Mouse (Mus musculus) spleen, adult 2 months (tissue): ENCODE measurements around the gene Rnft1. TPM values are rescaled to one million over a fixed set of nuclear protein-coding genes. Genes with fewer than 3 reads are reported as not detected.

Source experiments
- DNase-seq, 2 experiments: peaks; one replicate each; pipeline versions ENCODE4 v3.0.0 to v3.0.0-alpha.2; 2012 to 2021; ENCODE audit warnings: low spot score in 2 of 2, low read depth in 1 of 2
- H3K27ac ChIP-seq: fragments of 200-500 bp; 2 replicates; pipeline ENCODE4 v1.5.1; 2012; ENCODE audit warnings: low read length, inconsistent platforms; ENCODE audit not compliant: insufficient read depth
- H3K27me3 ChIP-seq: fragments of 200-500 bp; 2 replicates; pipeline ENCODE4 v1.6.1; 2012; ENCODE audit warnings: mild to moderate bottlenecking, moderate library complexity, low read length, inconsistent platforms; ENCODE audit not compliant: control insufficient read depth, insufficient read depth
- H3K36me3 ChIP-seq: fragments of 200-500 bp; 2 replicates; pipeline ENCODE4 v1.6.1; 2012; ENCODE audit warnings: mild to moderate bottlenecking, low read length, inconsistent platforms; ENCODE audit not compliant: control insufficient read depth, insufficient read depth
- H3K4me1 ChIP-seq: fragments of 200-500 bp; 2 replicates; pipeline ENCODE4 v1.6.1; 2011; ENCODE audit warnings: inconsistent platforms; ENCODE audit not compliant: control insufficient read depth, insufficient read depth, insufficient read length
- H3K4me3 ChIP-seq: fragments of 200-500 bp; 2 replicates; pipeline ENCODE4 v1.5.1; 2011; ENCODE audit warnings: mild to moderate bottlenecking, inconsistent platforms; ENCODE audit not compliant: insufficient read depth, insufficient read length; ENCODE audit errors: extremely low read depth
- CTCF ChIP-seq: fragments of 200-500 bp; IDR thresholded peaks from 2 replicates; pipeline ENCODE4 v1.5.1; 2011; ENCODE audit warnings: mild to moderate bottlenecking, inconsistent platforms; ENCODE audit not compliant: insufficient read depth, insufficient read length, insufficient replicate concordance; ENCODE audit errors: extremely low read depth
- POLR2A ChIP-seq: fragments of 200-500 bp; IDR thresholded peaks from 2 replicates; pipeline ENCODE4 v1.6.1; 2011; ENCODE audit warnings: low read depth, low read length, inconsistent platforms
- WGBS: fragments of 180-500 bp; shearing (Covaris S2); methylation state at CpG from one replicate; pipeline ENCODE4 v1.1.7; 2018; 5-methylcytosine and 5-hydroxymethylcytosine counted together
- polyA plus RNA-seq: library from polyadenylated mRNA; depleted of rRNA; stranded (reverse); fragments of >200 nt; gene quantifications from 2 replicates; pipeline ENCODE4 v1.2.3, GENCODE M21; 2012

Rnft1 gene
- polyA plus RNA-seq, 1 experiment = 2.9 TPM

DNA sequence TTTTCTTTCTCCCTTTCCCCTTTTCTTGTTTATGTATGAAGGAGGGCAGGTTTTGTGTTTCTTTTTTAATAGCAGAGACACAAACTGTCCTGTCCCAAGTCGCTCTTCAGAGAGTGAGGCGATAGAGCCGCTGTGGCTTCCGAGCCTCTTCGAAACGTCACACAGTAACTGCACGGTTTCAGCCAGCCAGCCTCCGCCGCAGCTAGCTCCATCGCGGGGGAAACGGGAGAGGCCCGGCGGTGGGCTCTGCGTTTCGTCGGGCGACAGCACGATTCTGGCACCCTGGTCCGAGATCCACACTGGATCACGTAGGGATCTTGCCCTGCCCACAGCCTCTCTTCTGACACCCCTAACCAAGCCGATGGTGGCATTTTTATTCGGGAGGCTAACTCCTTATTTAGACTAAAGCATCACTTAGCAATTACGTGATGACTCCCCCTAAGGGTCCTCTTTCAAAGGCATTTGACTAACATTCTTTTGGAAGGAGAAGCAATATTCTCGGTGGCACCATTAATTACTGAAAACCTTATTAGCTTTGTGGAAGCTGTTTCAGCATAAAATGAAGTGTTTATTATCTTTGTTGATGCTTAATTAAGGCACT, 553 bp downstream of the Rnft1 start:
- peak in 1 of 2 experiments; percentile 42 for DNase-seq
- no peaks in the 10 kb centered on the region for H3K27me3 ChIP-seq
- peak overlapping the region; percentile 80 for H3K4me3 ChIP-seq
- TF ChIP-seq POLR2A = no peak
- no peak for TF ChIP-seq CTCF
- under 1% methylated on average over 25 of the region's 25 CpGs for WGBS
- H3K36me3 ChIP-seq = peaks cover 5% of the 10 kb centered on the region
- peaks cover 4% of the 10 kb centered on the region; the same call in 1 of the 2 replicates for H3K4me1 ChIP-seq
- peak overlapping the region; percentile 89 for H3K27ac ChIP-seq

GRCm38 (mm10) chr11:86490782-86491181, 6.3 kb downstream of the Rnft1 start:
- no peak for DNase-seq
- TF ChIP-seq CTCF = no peak
- 95% methylated on average over 1 of the region's 1 CpGs for WGBS
- peaks cover 4% of the 10 kb centered on the region; the same call in 1 of the 2 replicates for H3K4me1 ChIP-seq
- no peak overlapping the region for H3K4me3 ChIP-seq
- no peaks in the 10 kb centered on the region for H3K27me3 ChIP-seq
- peaks cover 15% of the 10 kb centered on the region for H3K36me3 ChIP-seq
- H3K27ac ChIP-seq = no peak overlapping the region

- H3K27ac ChIP-seq = no peak overlapping the region
- H3K4me1 ChIP-seq = no peaks in the 10 kb centered on the region
- H3K36me3 ChIP-seq = peaks cover 20% of the 10 kb centered on the region
- H3K27me3 ChIP-seq = no peaks in the 10 kb centered on the region
- no peak for TF ChIP-seq POLR2A
- TF ChIP-seq CTCF = no peak
- DNase-seq = no peak
- 84% methylated on average over 1 of the region's 1 CpGs for WGBS
- no peak overlapping the region for H3K4me3 ChIP-seq
Measured at GRCm38 (mm10) chr11:86497356-86497755, 12.9 kb downstream of the Rnft1 start.

GRCm38 (mm10) chr11:86497908-86498307, 13.5 kb downstream of the Rnft1 start:
- DNase-seq = no peak
- no peaks in the 10 kb centered on the region for H3K27me3 ChIP-seq
- peaks cover 23% of the 10 kb centered on the region for H3K36me3 ChIP-seq
- no peak overlapping the region for H3K4me3 ChIP-seq
- H3K4me1 ChIP-seq = no peaks in the 10 kb centered on the region
- TF ChIP-seq CTCF (no peak), POLR2A (no peak)
- 94% methylated on average over 3 of the region's 3 CpGs for WGBS
- no peak overlapping the region for H3K27ac ChIP-seq

DNA sequence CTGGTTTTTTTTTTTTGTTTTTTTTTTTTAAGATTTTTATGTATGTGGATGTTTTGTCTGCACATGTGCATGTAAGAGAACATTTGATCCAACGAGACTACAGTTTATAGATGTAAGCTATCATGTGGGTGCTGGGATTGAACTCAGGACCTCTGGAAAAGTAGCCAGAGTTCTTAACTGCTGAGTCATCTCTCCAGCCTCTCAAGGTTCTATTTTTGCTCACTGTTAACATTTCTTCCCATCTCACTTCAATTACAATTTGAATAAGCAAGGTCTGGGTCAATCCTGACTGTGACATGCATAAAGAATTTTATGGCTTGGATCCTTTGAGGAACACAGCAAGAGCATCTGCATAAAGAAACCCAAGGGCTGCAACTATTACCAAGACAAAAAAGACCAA, 16.3 kb downstream of the Rnft1 start:
- no peak for DNase-seq
- no peaks in the 10 kb centered on the region for H3K4me1 ChIP-seq
- TF ChIP-seq POLR2A (no peak), CTCF (no peak)
- no peak overlapping the region for H3K27ac ChIP-seq
- WGBS = 100% methylated on average over 1 of the region's 1 CpGs
- peaks cover 19% of the 10 kb centered on the region for H3K36me3 ChIP-seq
- H3K4me3 ChIP-seq = no peak overlapping the region
- no peaks in the 10 kb centered on the region for H3K27me3 ChIP-seq

- H3K4me1 ChIP-seq = no peaks in the 10 kb centered on the region
- DNase-seq = no peak
- no peak overlapping the region for H3K4me3 ChIP-seq
- H3K27ac ChIP-seq = no peak overlapping the region
- no peaks in the 10 kb centered on the region for H3K27me3 ChIP-seq
- peaks cover 22% of the 10 kb centered on the region for H3K36me3 ChIP-seq
- no peak for TF ChIP-seq CTCF
- TF ChIP-seq POLR2A = no peak
- 89% methylated on average over 2 of the region's 2 CpGs for WGBS
Measured at GRCm38 (mm10) chr11:86503121-86503520, 18.7 kb downstream of the Rnft1 start.

DNA sequence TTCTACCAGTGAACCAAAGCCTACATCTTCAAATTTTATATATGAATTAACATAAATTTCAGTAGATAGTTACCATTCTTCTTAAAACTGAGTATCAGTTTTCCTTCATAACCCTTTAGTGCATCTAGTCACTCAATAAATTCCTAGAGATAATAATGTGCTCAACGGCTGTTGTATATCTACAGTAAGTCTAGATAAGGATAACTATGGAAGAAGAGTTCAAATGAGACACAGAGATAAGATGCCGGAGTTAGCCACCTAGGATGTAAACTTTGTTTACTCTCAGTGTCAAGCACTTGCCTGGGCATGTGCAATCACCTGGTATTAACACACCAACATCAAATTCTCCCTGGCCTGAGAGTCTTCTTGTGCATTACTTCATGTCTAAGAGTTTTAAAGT, 22.9 kb downstream of the Rnft1 start:
- no peak for TF ChIP-seq POLR2A
- no peak for TF ChIP-seq CTCF
- Histone ChIP-seq H3K4me3 (no peak overlapping the region), H3K27me3 (no peaks in the 10 kb centered on the region), H3K4me1 (no peaks in the 10 kb centered on the region), H3K36me3 (peaks cover 31% of the 10 kb centered on the region), H3K27ac (no peak overlapping the region)
- WGBS = 87% methylated on average over 2 of the region's 2 CpGs
- no peak for DNase-seq
